Comparison of ENCODE assay signal across 15 mouse cellular contexts in genomic region chr10:118803922-118804557, GRCm38 (mm10).
A peak's percentile ranks its signal among the peaks of the same experiment; 100 is the strongest.
DNase-seq lines count a peak whose midpoint lies in the region; ATAC-seq and TF ChIP-seq lines count a peak whose summit lies in the region.
"Had no signal": no experiment of that assay in that cellular context is flagged by ENCODE, and none has a peak within 500 bp of the region (broad histone marks: within the 10 kb centered on the region; RNA-seq: fewer than 3 reads in every experiment).

No protein-coding gene starts in this region.

- H3K27ac ChIP-seq in heart, embryonic 13.5 days (replicated peaks) = no peak overlapping the region
- 0 out of 2 replicates have a peak overlapping the region, but pooled peaks have one; percentile 51 for H3K27ac ChIP-seq in intestine, embryonic 14.5 days (ENCODE audit: low read depth)
- H3K27ac ChIP-seq: embryonic facial prominence, embryonic 15.5 days; forebrain, embryonic 12.5 days; kidney, postnatal 0 days; lung, embryonic 15.5 days; midbrain, embryonic 13.5 days had no signal

- peak overlapping the region; percentile 50; the same call in 1 of the 2 replicates for H3K9ac ChIP-seq in heart, embryonic 13.5 days
- no peak overlapping the region for H3K9ac ChIP-seq in intestine, embryonic 14.5 days (ENCODE audit: low read length)
- H3K9ac ChIP-seq: embryonic facial prominence, embryonic 15.5 days; forebrain, embryonic 12.5 days; lung, embryonic 15.5 days; midbrain, embryonic 13.5 days had no signal

- H3K4me3 ChIP-seq in heart, embryonic 13.5 days = no peak overlapping the region
- H3K4me3 ChIP-seq in E14TG2a.4 (replicated peaks; ENCODE audit: low read length) = peak overlapping the region; percentile 59
- no peak overlapping the region for H3K4me3 ChIP-seq in intestine, embryonic 14.5 days (ENCODE audit: low read depth, low read length)
- H3K4me3 ChIP-seq: embryonic facial prominence, embryonic 15.5 days; forebrain, embryonic 12.5 days; lung, embryonic 15.5 days; midbrain, embryonic 13.5 days had no signal

- 66% methylated on average over 20 of the region's 20 CpGs for WGBS in heart, embryonic 13.5 days
- 72% methylated on average over 20 of the region's 20 CpGs for WGBS in intestine, embryonic 14.5 days

- no peaks in the 10 kb centered on the region for H3K9me3 ChIP-seq in heart, embryonic 13.5 days
- no peaks in the 10 kb centered on the region for H3K9me3 ChIP-seq in E14TG2a.4 (ENCODE audit: low read length)
- H3K9me3 ChIP-seq in intestine, embryonic 14.5 days (ENCODE audit: control insufficient read depth, low read length) = no peaks in the 10 kb centered on the region
- H3K9me3 ChIP-seq: embryonic facial prominence, embryonic 15.5 days; forebrain, embryonic 12.5 days; lung, embryonic 15.5 days; midbrain, embryonic 13.5 days had no signal

- H3K4me2 ChIP-seq in heart, embryonic 13.5 days = peak overlapping the region; percentile 27
- H3K4me2 ChIP-seq in intestine, embryonic 14.5 days (ENCODE audit: low read length) = peak overlapping the region; percentile 36
- H3K4me2 ChIP-seq: embryonic facial prominence, embryonic 15.5 days; forebrain, embryonic 12.5 days; lung, embryonic 15.5 days; midbrain, embryonic 13.5 days had no signal

- H3K36me3 ChIP-seq in heart, embryonic 13.5 days = no peaks in the 10 kb centered on the region
- no peaks in the 10 kb centered on the region for H3K36me3 ChIP-seq in E14TG2a.4 (ENCODE audit: insufficient read depth, low read length)
- no peaks in the 10 kb centered on the region for H3K36me3 ChIP-seq in intestine, embryonic 14.5 days (ENCODE audit: control insufficient read depth, insufficient read depth, low read length)
- H3K36me3 ChIP-seq: embryonic facial prominence, embryonic 15.5 days; forebrain, embryonic 12.5 days; lung, embryonic 15.5 days; midbrain, embryonic 13.5 days had no signal

- peaks cover 42% of the 10 kb centered on the region for H3K4me1 ChIP-seq in heart, embryonic 13.5 days
- H3K4me1 ChIP-seq in E14TG2a.4 (replicated peaks; ENCODE audit: low read depth, low read length) = peaks cover 34% of the 10 kb centered on the region
- peaks cover 11% of the 10 kb centered on the region; the same call in 1 of the 2 replicates for H3K4me1 ChIP-seq in intestine, embryonic 14.5 days (replicated peaks; ENCODE audit: control insufficient read depth, insufficient read depth, low read length)
- H3K4me1 ChIP-seq: embryonic facial prominence, embryonic 15.5 days; forebrain, embryonic 12.5 days; midbrain, embryonic 13.5 days had no signal

- ATAC-seq in heart, embryonic 13.5 days (ENCODE audit: extremely low read depth, insufficient number of reproducible peaks, low FRiP score, low TSS enrichment) = no peak
- ATAC-seq in intestine, embryonic 14.5 days (replicated peaks; ENCODE audit: low FRiP score, low TSS enrichment, low read depth) = no peak
- peak; percentile 10; the same call in 1 of the 2 replicates for ATAC-seq in megakaryocyte progenitor cell, adult 5-6 weeks (replicated peaks; ENCODE audit: poor library complexity)
- ATAC-seq: activated CD4-positive, CD25-positive, alpha-beta regulatory T cell, adult 4 months; midbrain, embryonic 13.5 days had no signal

- TF ChIP-seq CTCF in E14TG2a.4 (conservative IDR thresholded peaks at IDR 0.05; ENCODE audit: low read length) = no peak

- no peak for DNase-seq in heart, adult 18-20 months
- peak; percentile 61 for DNase-seq in intestine, embryonic 14.5 days (ENCODE audit: low spot score)
- DNase-seq in adrenal gland, postnatal 10 days = no peak
- DNase-seq in cerebellum, adult 11-12 months = no peak
- DNase-seq: cerebellum, adult 2 months; thymus, postnatal 25 days had no signal

- H3K27me3 ChIP-seq in heart, embryonic 13.5 days (replicated peaks) = no peaks in the 10 kb centered on the region
- peaks cover 47% of the 10 kb centered on the region for H3K27me3 ChIP-seq in E14TG2a.4 (ENCODE audit: insufficient read depth, low read length)
- no peaks in the 10 kb centered on the region for H3K27me3 ChIP-seq in intestine, embryonic 14.5 days (replicated peaks; ENCODE audit: control insufficient read depth, insufficient read depth, low read length)
- H3K27me3 ChIP-seq: embryonic facial prominence, embryonic 15.5 days; forebrain, embryonic 12.5 days; lung, embryonic 15.5 days; midbrain, embryonic 13.5 days had no signal
